Mouse (Mus musculus): ENCODE results near the gene M1ap.

DNA sequence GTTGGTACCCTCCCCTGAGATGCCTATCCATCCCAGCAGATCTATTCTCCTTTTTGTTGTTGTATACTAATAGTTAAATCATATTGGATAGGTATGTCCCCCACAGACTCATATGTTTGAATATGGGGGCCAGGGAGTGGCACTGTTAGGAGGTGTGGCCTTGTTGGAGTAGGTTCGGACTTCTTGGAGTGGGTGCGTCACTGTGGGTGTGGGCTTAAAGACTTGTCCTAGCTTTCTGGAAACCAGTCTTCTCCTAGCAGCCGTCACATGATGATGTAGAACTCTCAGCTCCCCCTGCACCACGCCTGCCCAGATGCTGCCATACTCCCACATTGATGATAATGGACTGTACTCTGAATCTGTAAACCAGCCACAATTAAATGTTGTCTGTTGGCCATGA is 48.5 kb upstream of the M1ap start:
- TF ChIP-seq GATA1 (IDR thresholded peaks at IDR 0.05; ENCODE audit: borderline replicate concordance, low read length) (no peak), FLI1 (IDR thresholded peaks at IDR 0.05; ENCODE audit: low read length) (no peak)
